12 mouse cellular contexts compared by ENCODE assay signal in the genomic region with DNA sequence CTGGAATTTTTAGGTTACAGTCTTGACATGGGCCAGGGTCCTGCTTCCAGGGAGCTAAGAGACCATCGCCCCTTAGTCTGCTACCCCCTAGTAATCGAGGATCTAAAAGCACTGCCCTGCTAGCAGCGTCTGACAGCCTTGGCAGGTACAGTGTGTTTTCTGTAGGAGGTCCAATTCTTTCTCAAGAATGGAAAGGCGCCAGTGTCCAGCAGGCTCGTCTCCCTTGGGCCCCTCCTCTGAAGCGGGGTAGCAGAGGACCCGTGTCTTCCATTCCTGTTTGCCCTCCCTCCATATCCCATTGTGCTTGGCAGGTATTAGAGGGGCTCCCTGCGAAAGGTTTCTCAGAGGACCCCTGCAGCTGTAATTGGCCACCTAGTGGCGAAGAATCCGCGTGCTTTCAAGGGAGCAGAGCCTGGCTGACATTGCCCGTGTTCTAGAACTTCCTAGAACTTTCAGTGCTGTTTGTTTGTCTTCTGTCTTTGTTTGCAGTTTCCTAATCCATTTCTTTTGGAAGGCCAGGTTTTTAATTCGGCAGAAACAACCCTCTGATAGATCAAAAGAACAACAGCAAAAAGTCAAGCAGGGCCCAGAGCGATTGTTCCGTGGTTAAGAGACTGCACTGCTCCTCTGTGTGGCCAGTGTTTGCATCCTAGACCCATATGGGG.
A peak's percentile ranks its signal among the peaks of the same experiment; 100 is the strongest.
DNase-seq lines count a peak whose midpoint lies in the region.
"Had no signal": no experiment of that assay in that cellular context is flagged by ENCODE, and none has a peak within 500 bp of the region (broad histone marks: within the 10 kb centered on the region; RNA-seq: fewer than 3 reads in every experiment).

No protein-coding gene starts in this region.

- no peak overlapping the region for H3K4me3 ChIP-seq in heart, embryonic 10.5 days
- H3K4me3 ChIP-seq: hindbrain, embryonic 15.5 days; limb, embryonic 12.5 days; neural tube, embryonic 13.5 days had no signal

- no peaks in the 10 kb centered on the region for H3K36me3 ChIP-seq in heart, embryonic 10.5 days
- H3K36me3 ChIP-seq: hindbrain, embryonic 15.5 days; limb, embryonic 12.5 days; neural tube, embryonic 13.5 days had no signal

- WGBS in heart, embryonic 10.5 days, result 61% methylated on average over 15 of the region's 15 CpGs

- no peaks in the 10 kb centered on the region for H3K9me3 ChIP-seq in heart, embryonic 10.5 days
- H3K9me3 ChIP-seq: hindbrain, embryonic 15.5 days; limb, embryonic 12.5 days; neural tube, embryonic 13.5 days had no signal

- H3K27ac ChIP-seq in heart, embryonic 10.5 days, result no peak overlapping the region
- H3K27ac ChIP-seq: hindbrain, embryonic 15.5 days; limb, embryonic 12.5 days; neural tube, embryonic 13.5 days had no signal

- H3K27me3 ChIP-seq in heart, embryonic 10.5 days (ENCODE audit: insufficient read depth, poor library complexity, severe bottlenecking), result peaks cover 14% of the 10 kb centered on the region; the same call in 1 of the 2 replicates
- H3K27me3 ChIP-seq: neural tube, embryonic 13.5 days had no signal

- peaks cover 53% of the 10 kb centered on the region for H3K4me1 ChIP-seq in heart, embryonic 10.5 days
- H3K4me1 ChIP-seq: hindbrain, embryonic 15.5 days had no signal

- DNase-seq in heart, adult 8-10 months (ENCODE audit: low spot score), result peak; percentile 30
- DNase-seq in heart, embryonic 10.5 days (ENCODE audit: low spot score), result no peak
- peak; percentile 6 for DNase-seq in lung, postnatal 14 days
- no peak for DNase-seq in lung, adult 18-20 months
- DNase-seq in heart, adult 9 months (ENCODE audit: low spot score in 2 of 2), result peak; percentile 27 to 34
- DNase-seq in lung, postnatal 36 days, result peak; percentile 21
- DNase-seq in layer of hippocampus, adult 8-10 months (ENCODE audit: low spot score in 2 of 2), result no peak
- DNase-seq: cerebellum, adult 18-20 months; right cerebral cortex, postnatal 25 days had no signal

Comparison
In these comparisons a context has a peak if more than half of its experiments do, and no peak if none do; other contexts are left out.
1. DNase-seq: peak in heart, adult 8-10 months (single experiment), lung, postnatal 14 days (single experiment), heart, adult 9 months (2 of 2) and lung, postnatal 36 days (single experiment); none in heart, embryonic 10.5 days (single experiment), lung, adult 18-20 months (0 of 2) and layer of hippocampus, adult 8-10 months (0 of 2).